Mouse (Mus musculus): Measurements from ENCODE around the gene 4930558C23Rik. TPM values are rescaled to one million over a fixed set of nuclear protein-coding genes. Genes with fewer than 3 reads are reported as not detected.

Gene 4930558C23Rik
- polyA plus RNA-seq (2014; fragmentation: Illumina TruSeq; extraction: RNeasy Lipid Tissue Mini Kit (QIAGEN cat#74804); ENCODE audit: low read depth, low replicate concordance), result not detected

GRCm38 (mm10) chr3:95402741-95403140 lies at the start of gene 4930558C23Rik:
TSS of gene 4930558C23Rik (minus strand) at chr3:95402841.

GRCm38 (mm10) chr3:95434136-95434982 lies 31.7 kb upstream of the 4930558C23Rik start, which contains the start of gene Arnt:
TSS of gene Arnt (plus strand) at chr3:95434388.

GRCm38 (mm10) chr3:95356701-95357449 lies 45.8 kb downstream of the 4930558C23Rik start, which contains the start of gene Setdb1:
TSS of gene Setdb1 (minus strand) at chr3:95357202.

Other genes starting within 250 kb of the 4930558C23Rik start
- gene Sema6c, start 242.4 kb downstream of the 4930558C23Rik start, polyA plus RNA-seq (2014; fragmentation: Illumina TruSeq; extraction: RNeasy Lipid Tissue Mini Kit (QIAGEN cat#74804); ENCODE audit: low read depth, low replicate concordance), result 9.7 TPM
- 15.5 TPM for gene Gabpb2, start 184.9 kb downstream of the 4930558C23Rik start, polyA plus RNA-seq (2014; fragmentation: Illumina TruSeq; extraction: RNeasy Lipid Tissue Mini Kit (QIAGEN cat#74804); ENCODE audit: low read depth, low replicate concordance)
- 18.5 TPM for gene Cdc42se1, start 174.1 kb downstream of the 4930558C23Rik start, polyA plus RNA-seq (2014; fragmentation: Illumina TruSeq; extraction: RNeasy Lipid Tissue Mini Kit (QIAGEN cat#74804); ENCODE audit: low read depth, low replicate concordance)
- gene Mllt11, start 170.7 kb downstream of the 4930558C23Rik start, polyA plus RNA-seq (2014; fragmentation: Illumina TruSeq; extraction: RNeasy Lipid Tissue Mini Kit (QIAGEN cat#74804); ENCODE audit: low read depth, low replicate concordance), result 10.0 TPM
- not detected for gene Gm128, start 161.2 kb downstream of the 4930558C23Rik start, polyA plus RNA-seq (2014; fragmentation: Illumina TruSeq; extraction: RNeasy Lipid Tissue Mini Kit (QIAGEN cat#74804); ENCODE audit: low read depth, low replicate concordance)
- not detected for gene Bnipl, start 151.6 kb downstream of the 4930558C23Rik start, polyA plus RNA-seq (2014; fragmentation: Illumina TruSeq; extraction: RNeasy Lipid Tissue Mini Kit (QIAGEN cat#74804); ENCODE audit: low read depth, low replicate concordance)
- gene Mindy1, start 121.5 kb downstream of the 4930558C23Rik start, polyA plus RNA-seq (2014; fragmentation: Illumina TruSeq; extraction: RNeasy Lipid Tissue Mini Kit (QIAGEN cat#74804); ENCODE audit: low read depth, low replicate concordance), result 24.4 TPM
- gene Prune1, start 120.8 kb downstream of the 4930558C23Rik start, polyA plus RNA-seq (2014; fragmentation: Illumina TruSeq; extraction: RNeasy Lipid Tissue Mini Kit (QIAGEN cat#74804); ENCODE audit: low read depth, low replicate concordance), result 27.0 TPM
- 2.1 TPM for gene Anxa9, start 95.7 kb downstream of the 4930558C23Rik start, polyA plus RNA-seq (2014; fragmentation: Illumina TruSeq; extraction: RNeasy Lipid Tissue Mini Kit (QIAGEN cat#74804); ENCODE audit: low read depth, low replicate concordance)
- 54.0 TPM for gene Cers2, start 88.0 kb downstream of the 4930558C23Rik start, polyA plus RNA-seq (2014; fragmentation: Illumina TruSeq; extraction: RNeasy Lipid Tissue Mini Kit (QIAGEN cat#74804); ENCODE audit: low read depth, low replicate concordance)
- 12.5 TPM for gene Setdb1, start 45.6 kb downstream of the 4930558C23Rik start, polyA plus RNA-seq (2014; fragmentation: Illumina TruSeq; extraction: RNeasy Lipid Tissue Mini Kit (QIAGEN cat#74804); ENCODE audit: low read depth, low replicate concordance)
- gene Arnt, start 31.5 kb upstream of the 4930558C23Rik start, polyA plus RNA-seq (2014; fragmentation: Illumina TruSeq; extraction: RNeasy Lipid Tissue Mini Kit (QIAGEN cat#74804); ENCODE audit: low read depth, low replicate concordance), result 34.4 TPM
- gene Ctsk, start 96.4 kb upstream of the 4930558C23Rik start, polyA plus RNA-seq (2014; fragmentation: Illumina TruSeq; extraction: RNeasy Lipid Tissue Mini Kit (QIAGEN cat#74804); ENCODE audit: low read depth, low replicate concordance), result 5.2 TPM
- 20.0 TPM for gene Ctss, start 123.9 kb upstream of the 4930558C23Rik start, polyA plus RNA-seq (2014; fragmentation: Illumina TruSeq; extraction: RNeasy Lipid Tissue Mini Kit (QIAGEN cat#74804); ENCODE audit: low read depth, low replicate concordance)
- not detected for gene Hormad1, start 156.8 kb upstream of the 4930558C23Rik start, polyA plus RNA-seq (2014; fragmentation: Illumina TruSeq; extraction: RNeasy Lipid Tissue Mini Kit (QIAGEN cat#74804); ENCODE audit: low read depth, low replicate concordance)
- 17.8 TPM for gene Golph3l, start 186.1 kb upstream of the 4930558C23Rik start, polyA plus RNA-seq (2014; fragmentation: Illumina TruSeq; extraction: RNeasy Lipid Tissue Mini Kit (QIAGEN cat#74804); ENCODE audit: low read depth, low replicate concordance)
- 82.3 TPM for gene Ensa, start 222.2 kb upstream of the 4930558C23Rik start, polyA plus RNA-seq (2014; fragmentation: Illumina TruSeq; extraction: RNeasy Lipid Tissue Mini Kit (QIAGEN cat#74804); ENCODE audit: low read depth, low replicate concordance)

Data from heart, adult 10 weeks (tissue).